Mouse (Mus musculus) myocyte (in vitro differentiated cells): ENCODE data around the gene Hnrnpa3. TPM values are rescaled to one million over a fixed set of nuclear protein-coding genes. Genes with fewer than 3 reads are reported as not detected.

Experiments
- H3K27me3 ChIP-seq: one replicate; pipeline ENCODE4 v1.6.1; 2011; ENCODE audit not compliant: control insufficient read depth, insufficient read depth, insufficient read length
- H3K36me3 ChIP-seq: one replicate; pipeline ENCODE4 v1.6.1; 2011; ENCODE audit not compliant: control insufficient read depth, insufficient read depth
- H3K4me2 ChIP-seq: one replicate; pipeline ENCODE4 v1.6.1; 2011; ENCODE audit warnings: low read depth, control low read depth
- H3K4me3 ChIP-seq: one replicate; pipeline ENCODE4 v1.5.1; 2011; ENCODE audit warnings: mild to moderate bottlenecking, control low read depth, moderate library complexity
- H3K79me2 ChIP-seq: one replicate; pipeline ENCODE4 v1.6.1; 2011; ENCODE audit not compliant: control insufficient read depth, insufficient read depth
- H3ac ChIP-seq: one replicate; pipeline ENCODE4 v1.6.1; 2011; ENCODE audit not compliant: control insufficient read depth, insufficient read length
- CEBPB ChIP-seq: IDR thresholded peaks from 2 replicates; pipeline ENCODE4 v1.6.1; 2011; ENCODE audit warnings: mild to moderate bottlenecking, moderate library complexity; ENCODE audit not compliant: poor library complexity, insufficient read depth, severe bottlenecking
- E2F4 ChIP-seq: IDR thresholded peaks from one replicate; pipeline ENCODE4 v1.6.1; 2011; ENCODE audit warnings: mild to moderate bottlenecking, control low read depth, moderate library complexity; ENCODE audit not compliant: insufficient read depth
- MAX ChIP-seq: IDR thresholded peaks from one replicate; pipeline ENCODE4 v1.6.1; 2011; ENCODE audit warnings: low read depth, mild to moderate bottlenecking, control low read depth
- MYOD1 ChIP-seq, 3 experiments: IDR thresholded peaks; one replicate each; pipeline ENCODE4 v1.6.1; 2011; ENCODE audit warnings: control low read depth in 2 of 3, low read depth in 2 of 3, mild to moderate bottlenecking in 2 of 3, moderate library complexity in 1 of 3; ENCODE audit not compliant: insufficient read length in 2 of 3, control insufficient read depth in 1 of 3
- MYOG ChIP-seq, 3 experiments: IDR thresholded peaks; one replicate each; pipeline ENCODE4 v1.6.1; 2011; ENCODE audit warnings: control low read depth in 2 of 3, low read depth in 2 of 3, mild to moderate bottlenecking in 2 of 3; ENCODE audit not compliant: insufficient read length in 2 of 3, control insufficient read depth in 1 of 3, insufficient read depth in 1 of 3
- POLR2A ChIP-seq: IDR thresholded peaks from one replicate; pipeline ENCODE4 v1.6.1; 2011; ENCODE audit warnings: low read depth, mild to moderate bottlenecking, control low read depth, moderate library complexity; ENCODE audit not compliant: insufficient read length
- POLR2AphosphoS2 ChIP-seq: IDR thresholded peaks from one replicate; pipeline ENCODE4 v1.6.1; 2011; ENCODE audit warnings: low read depth, control low read depth; ENCODE audit not compliant: insufficient read length
- REST ChIP-seq: IDR thresholded peaks from one replicate; pipeline ENCODE4 v1.6.1; 2011; ENCODE audit warnings: mild to moderate bottlenecking, control low read depth, moderate library complexity; ENCODE audit not compliant: insufficient read depth, insufficient read length
- SRF ChIP-seq: IDR thresholded peaks from one replicate; pipeline ENCODE4 v1.6.1; 2011; ENCODE audit warnings: low read depth; ENCODE audit not compliant: control insufficient read depth, insufficient read length
- TCF12 ChIP-seq: IDR thresholded peaks from one replicate; pipeline ENCODE4 v1.6.1; 2011; ENCODE audit warnings: mild to moderate bottlenecking, control low read depth; ENCODE audit not compliant: poor library complexity, insufficient read depth, severe bottlenecking
- TCF3 ChIP-seq: IDR thresholded peaks from one replicate; pipeline ENCODE4 v1.6.1; 2011; ENCODE audit warnings: low read depth, control low read depth; ENCODE audit not compliant: insufficient read length
- USF1 ChIP-seq: IDR thresholded peaks from one replicate; pipeline ENCODE4 v1.6.1; 2011; ENCODE audit warnings: low read depth, mild to moderate bottlenecking, control low read depth, moderate library complexity
- polyA plus RNA-seq: library from polyadenylated mRNA; unstranded; fragments of >200 nt; fragmentation: generic; extraction: Trizol; gene quantifications from one replicate; pipeline ENCODE4 v1.2.1, GENCODE M21; 2012; ENCODE audit warnings: missing spikeins

Hnrnpa3 gene
- polyA plus RNA-seq, 1 experiment: 193 TPM

- peak overlapping the region; percentile 89 for H3K4me3 ChIP-seq
- TF ChIP-seq MYOD1 (IDR thresholded peaks at IDR 0.05; ENCODE audit: control insufficient read depth in 1 of 3, insufficient read length in 2 of 3, low read depth in 2 of 3) (peak in 1 of 3 experiments; percentile 19), USF1 (no peak), CEBPB (peak; percentile 100), POLR2AphosphoS2 (peak; percentile 68), TCF3 (no peak), POLR2A (peak; percentile 69), E2F4 (no peak), MYOG (IDR thresholded peaks at IDR 0.05; ENCODE audit: control insufficient read depth in 1 of 3, insufficient read depth in 1 of 3, insufficient read length in 2 of 3, low read depth in 2 of 3) (peak in 2 of 3 experiments; percentile 34 to 47)
- peaks cover 5% of the 10 kb centered on the region for H3K36me3 ChIP-seq
- no peaks in the 10 kb centered on the region for H3K27me3 ChIP-seq
- peak overlapping the region; percentile 84 for H3ac ChIP-seq
- peaks cover 48% of the 10 kb centered on the region for H3K79me2 ChIP-seq
- H3K4me2 ChIP-seq: peak overlapping the region; percentile 93
These were observed 44.5 kb downstream of the Hnrnpa3 start for GRCm38 (mm10) chr2:75703375-75704181.

- Histone ChIP-seq H3ac (peak within 1 kb of the TSS; percentile 84), H3K4me2 (peak within 1 kb of the TSS; percentile 90), H3K36me3 (no peaks in the 10 kb centered on the region), H3K27me3 (no peaks in the 10 kb centered on the region), H3K79me2 (peaks cover 39% of the 10 kb centered on the region), H3K4me3 (peak within 1 kb of the TSS; percentile 89)
- TF ChIP-seq POLR2A: peak; percentile 94
- TF ChIP-seq REST: no peak
- peak; percentile 98 for TF ChIP-seq POLR2AphosphoS2
- peak in 1 of 3 experiments; percentile 67 for TF ChIP-seq MYOG (IDR thresholded peaks at IDR 0.05; ENCODE audit: control insufficient read depth in 1 of 3, insufficient read depth in 1 of 3, insufficient read length in 2 of 3, low read depth in 2 of 3)
- TF ChIP-seq E2F4: no peak
- TF ChIP-seq MYOD1 (IDR thresholded peaks at IDR 0.05; ENCODE audit: control insufficient read depth in 1 of 3, insufficient read length in 2 of 3, low read depth in 2 of 3): peak in 2 of 3 experiments; percentile 12 to 50
These were observed 45.4 kb downstream of the Hnrnpa3 start, which contains the start of gene Nfe2l2 for GRCm38 (mm10) chr2:75704234-75705161. Gene Nfe2l2 (minus strand): TSS chr2:75704641.

DNA sequence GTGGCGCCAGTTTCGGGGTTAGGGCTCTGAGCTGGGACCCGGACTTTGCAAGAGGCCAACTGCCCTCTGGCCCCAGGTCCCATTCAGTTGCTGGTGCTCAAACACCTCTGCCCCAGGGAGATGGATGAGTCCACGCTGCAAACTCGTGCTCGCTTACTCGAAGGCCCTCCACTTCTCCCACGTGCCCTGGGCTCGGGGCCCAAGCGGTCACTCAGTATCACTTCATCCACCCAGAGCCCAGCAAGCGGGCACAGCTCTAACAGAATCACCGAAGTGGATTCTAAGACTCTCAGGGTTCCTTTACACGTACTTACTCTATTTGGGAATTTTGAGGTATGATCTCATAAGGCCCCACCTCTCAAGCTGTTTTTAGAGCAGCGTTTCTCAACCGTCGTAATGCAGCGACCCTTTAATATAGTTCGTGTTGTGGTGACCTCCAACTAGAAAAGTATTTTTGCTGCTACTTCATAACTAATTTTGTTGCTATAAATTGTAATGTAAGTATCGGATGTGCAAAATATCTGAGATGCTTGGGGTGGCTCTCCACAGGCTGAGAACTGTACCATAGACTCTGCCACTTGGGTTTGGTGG is 46.2 kb downstream of the Hnrnpa3 start:
- no peaks in the 10 kb centered on the region for H3K36me3 ChIP-seq
- H3K4me2 ChIP-seq: peak overlapping the region; percentile 90
- H3K79me2 ChIP-seq: peaks cover 32% of the 10 kb centered on the region
- TF ChIP-seq TCF12 (no peak), MYOD1 (IDR thresholded peaks at IDR 0.05; ENCODE audit: control insufficient read depth in 1 of 3, insufficient read length in 2 of 3, low read depth in 2 of 3) (no peak), POLR2AphosphoS2 (no peak), MYOG (IDR thresholded peaks at IDR 0.05; ENCODE audit: control insufficient read depth in 1 of 3, insufficient read depth in 1 of 3, insufficient read length in 2 of 3, low read depth in 2 of 3) (no peak), REST (no peak), MAX (no peak), USF1 (no peak), POLR2A (no peak), E2F4 (no peak), SRF (no peak), CEBPB (no peak), TCF3 (no peak)
- H3K4me3 ChIP-seq: peak overlapping the region; percentile 89
- H3K27me3 ChIP-seq: no peaks in the 10 kb centered on the region
- peak overlapping the region; percentile 84 for H3ac ChIP-seq

- no peak for TF ChIP-seq TCF12
- no peak for TF ChIP-seq TCF3
- no peak for TF ChIP-seq POLR2A
- no peak for TF ChIP-seq USF1
- no peak for TF ChIP-seq REST
- TF ChIP-seq MAX: no peak
- no peak for TF ChIP-seq MYOD1 (IDR thresholded peaks at IDR 0.05; ENCODE audit: control insufficient read depth in 1 of 3, insufficient read length in 2 of 3, low read depth in 2 of 3)
- no peak for TF ChIP-seq MYOG (IDR thresholded peaks at IDR 0.05; ENCODE audit: control insufficient read depth in 1 of 3, insufficient read depth in 1 of 3, insufficient read length in 2 of 3, low read depth in 2 of 3)
- no peak overlapping the region for H3K4me3 ChIP-seq
- no peaks in the 10 kb centered on the region for H3K27me3 ChIP-seq
- H3K36me3 ChIP-seq: no peaks in the 10 kb centered on the region
- H3ac ChIP-seq: no peak overlapping the region
- peaks cover 20% of the 10 kb centered on the region for H3K79me2 ChIP-seq
- H3K4me2 ChIP-seq: no peak overlapping the region
These were observed 47.4 kb downstream of the Hnrnpa3 start for GRCm38 (mm10) chr2:75706435-75706834.
